Mouse (Mus musculus) MEL (cell line): Measurements from ENCODE around the gene Adap2. TPM values are rescaled to one million over a fixed set of nuclear protein-coding genes. Genes with fewer than 3 reads are reported as not detected.
A peak's percentile ranks its signal among the peaks of the same experiment; 100 is the strongest.

Experiments
- DNase-seq: peaks from one replicate; pipeline ENCODE4 v3.0.0; 2011; ENCODE audit warnings: low read depth, low spot score
- H3K27ac ChIP-seq: 2 replicates; pipeline ENCODE4 v1.5.1; 2012; ENCODE audit warnings: low read depth, mild to moderate bottlenecking, control low read depth, low read length, moderate library complexity; ENCODE audit not compliant: control insufficient read depth
- H3K27me3 ChIP-seq, 2 experiments: fragments of 150-350 bp in 1 of 2; sonication (generic) in 1 of 2; 2 replicates each; pipeline ENCODE4 v1.6.1; 2012; ENCODE audit warnings: low read length in 2 of 2, mild to moderate bottlenecking in 2 of 2, improper control_type of control experiment in 1 of 2, moderate library complexity in 1 of 2; ENCODE audit not compliant: insufficient read depth in 2 of 2, control insufficient read depth in 1 of 2
- H3K36me3 ChIP-seq, 2 experiments: 2 replicates each; pipeline ENCODE4 v1.6.1; 2012 to 2014; ENCODE audit warnings: low read length in 2 of 2, improper control_type of control experiment in 1 of 2, inconsistent platforms in 1 of 2, mild to moderate bottlenecking in 1 of 2; ENCODE audit not compliant: insufficient read depth in 2 of 2, control insufficient read depth in 1 of 2
- H3K4me1 ChIP-seq, 2 experiments: fragments of 150-350 bp in 1 of 2; sonication (generic) in 1 of 2; 2 replicates each; pipeline ENCODE4 v1.6.1; 2012; ENCODE audit warnings: low read length in 2 of 2, improper control_type of control experiment in 1 of 2, mild to moderate bottlenecking in 1 of 2; ENCODE audit not compliant: insufficient read depth in 2 of 2, control insufficient read depth in 1 of 2
- H3K4me3 ChIP-seq, 2 experiments: fragments of 150-350 bp in 1 of 2; sonication (generic) in 1 of 2; 2 replicates each; pipeline ENCODE4 v1.5.1; 2012; ENCODE audit warnings: low read depth in 2 of 2, low read length in 2 of 2, mild to moderate bottlenecking in 2 of 2, moderate library complexity in 2 of 2, control low read depth in 1 of 2, improper control_type of control experiment in 1 of 2; ENCODE audit not compliant: control insufficient read depth in 1 of 2, insufficient read depth in 1 of 2
- H3K79me2 ChIP-seq: 2 replicates; pipeline ENCODE4 v1.6.1; 2012; ENCODE audit warnings: mild to moderate bottlenecking, low read length, moderate library complexity; ENCODE audit not compliant: control insufficient read depth, poor library complexity, insufficient read depth
- H3K9ac ChIP-seq: 2 replicates; pipeline ENCODE4 v1.6.1; 2012; ENCODE audit warnings: low read depth, mild to moderate bottlenecking, control low read depth, low read length, moderate library complexity; ENCODE audit not compliant: control insufficient read depth, poor library complexity, severe bottlenecking
- H3K9me3 ChIP-seq: fragments of 150-350 bp; sonication (generic); replicated peaks from 2 replicates; pipeline ENCODE4 v1.6.1; 2012; ENCODE audit warnings: mild to moderate bottlenecking, low read length, improper control_type of control experiment, moderate library complexity; ENCODE audit not compliant: insufficient read depth
- CHD1 ChIP-seq: IDR thresholded peaks from 2 replicates; pipeline ENCODE4 v1.6.1; 2012; ENCODE audit warnings: low read depth, mild to moderate bottlenecking, inconsistent platforms, low read length, improper control_type of control experiment
- CTCF ChIP-seq, 3 experiments: IDR thresholded peaks in 2 of 3; conservative IDR thresholded peaks in 1 of 3; 2 replicates each; pipeline ENCODE4 v1.5.1; 2011 to 2012; ENCODE audit warnings: low read length in 3 of 3, low read depth in 2 of 3, mild to moderate bottlenecking in 2 of 3, improper control_type of control experiment in 1 of 3, inconsistent platforms in 1 of 3, mixed read lengths in 1 of 3, moderate library complexity in 1 of 3; ENCODE audit not compliant: control insufficient read depth in 1 of 3, insufficient read depth in 1 of 3, poor library complexity in 1 of 3, severe bottlenecking in 1 of 3
- E2F4 ChIP-seq: IDR thresholded peaks from 2 replicates; pipeline ENCODE4 v1.6.1; 2011; ENCODE audit warnings: low read depth, low read length, improper control_type of control experiment, borderline replicate concordance
- GATA1 ChIP-seq: IDR thresholded peaks from 2 replicates; pipeline ENCODE4 v1.6.1; 2011; ENCODE audit warnings: low read depth, low read length, improper control_type of control experiment
- HCFC1 ChIP-seq: IDR thresholded peaks from 2 replicates; pipeline ENCODE4 v1.6.1; 2012; ENCODE audit warnings: low read depth, mild to moderate bottlenecking, inconsistent platforms, low read length, improper control_type of control experiment, moderate library complexity
- JUND ChIP-seq: IDR thresholded peaks from 2 replicates; pipeline ENCODE4 v1.6.1; 2011; ENCODE audit warnings: low read depth, mild to moderate bottlenecking, improper control_type of control experiment, low read length
- MAX ChIP-seq: IDR thresholded peaks from 2 replicates; pipeline ENCODE4 v1.6.1; 2011; ENCODE audit warnings: low read length, improper control_type of control experiment
- MAZ ChIP-seq: IDR thresholded peaks from 2 replicates; pipeline ENCODE4 v1.6.1; 2012; ENCODE audit warnings: low read depth, mild to moderate bottlenecking, inconsistent platforms, low read length, improper control_type of control experiment
- MEF2A ChIP-seq: IDR thresholded peaks from 2 replicates; pipeline ENCODE4 v1.6.1; 2014; ENCODE audit warnings: low read depth, mild to moderate bottlenecking, inconsistent platforms, low read length, improper control_type of control experiment; ENCODE audit not compliant: poor library complexity, insufficient replicate concordance, severe bottlenecking; ENCODE audit errors: extremely low read depth
- NRF1 ChIP-seq: IDR thresholded peaks from 2 replicates; pipeline ENCODE4 v1.6.1; 2014; ENCODE audit warnings: low read depth, mild to moderate bottlenecking, inconsistent platforms, low read length, improper control_type of control experiment, moderate library complexity; ENCODE audit not compliant: poor library complexity, insufficient read depth, severe bottlenecking
- POLR2A ChIP-seq, 2 experiments: IDR thresholded peaks; 2 replicates each; pipeline ENCODE4 v1.6.1; 2011 to 2012; ENCODE audit warnings: low read length in 2 of 2, mild to moderate bottlenecking in 2 of 2, control low read depth in 1 of 2, improper control_type of control experiment in 1 of 2, low read depth in 1 of 2, moderate library complexity in 1 of 2; ENCODE audit not compliant: control insufficient read depth in 1 of 2, insufficient read depth in 1 of 2, poor library complexity in 1 of 2
- POLR2AphosphoS2 ChIP-seq: IDR thresholded peaks from 2 replicates; pipeline ENCODE4 v1.6.1; 2011; ENCODE audit warnings: low read length, improper control_type of control experiment
- POLR2AphosphoS5 ChIP-seq: IDR thresholded peaks from 2 replicates; pipeline ENCODE4 v1.6.1; 2012; ENCODE audit warnings: low read depth, borderline replicate concordance, mild to moderate bottlenecking, inconsistent platforms, low read length, moderate library complexity, mixed read lengths
- RCOR1 ChIP-seq: IDR thresholded peaks from 2 replicates; pipeline ENCODE4 v1.6.1; 2012; ENCODE audit warnings: low read depth, mild to moderate bottlenecking, inconsistent platforms, low read length, improper control_type of control experiment
- TAL1 ChIP-seq: IDR thresholded peaks from 2 replicates; pipeline ENCODE4 v1.6.1; 2012; ENCODE audit warnings: mild to moderate bottlenecking, inconsistent platforms, low read length, moderate library complexity, mixed read lengths
- TBP ChIP-seq: IDR thresholded peaks from 2 replicates; pipeline ENCODE4 v1.8.0; 2011; ENCODE audit warnings: low read depth, low read length, improper control_type of control experiment
- UBTF ChIP-seq: IDR thresholded peaks from 2 replicates; pipeline ENCODE4 v1.6.1; 2012; ENCODE audit warnings: low read depth, mild to moderate bottlenecking, inconsistent platforms, low read length, improper control_type of control experiment, moderate library complexity, borderline replicate concordance; ENCODE audit not compliant: insufficient read depth
- USF1 ChIP-seq: IDR thresholded peaks from 2 replicates; pipeline ENCODE4 v1.6.1; 2014; ENCODE audit warnings: low read depth, mild to moderate bottlenecking, inconsistent platforms, low read length, improper control_type of control experiment, moderate library complexity
- ZC3H11A ChIP-seq: IDR thresholded peaks from 2 replicates; pipeline ENCODE4 v1.6.1; 2012; ENCODE audit warnings: low read depth, mild to moderate bottlenecking, inconsistent platforms, low read length, improper control_type of control experiment
- ZKSCAN1 ChIP-seq: IDR thresholded peaks from 2 replicates; pipeline ENCODE4 v1.6.1; 2012; ENCODE audit warnings: low read depth, mild to moderate bottlenecking, inconsistent platforms, low read length, improper control_type of control experiment, moderate library complexity
- ZMIZ1 ChIP-seq: IDR thresholded peaks from 2 replicates; pipeline ENCODE4 v1.6.1; 2012; ENCODE audit warnings: low read depth, mild to moderate bottlenecking, inconsistent platforms, low read length, improper control_type of control experiment, moderate library complexity
- polyA plus RNA-seq, 2 experiments: library from polyadenylated mRNA; stranded (reverse) in 1 of 2; unstranded in 1 of 2; fragments of >175 nt in 1 of 2; fragments of >200 nt in 1 of 2; gene quantifications; 2 replicates each; pipeline versions ENCODE4 v1.2.1 to v1.2.4; 2012; ENCODE audit warnings: low replicate concordance in 2 of 2, low read depth in 1 of 2; ENCODE audit not compliant: insufficient read length in 2 of 2, insufficient read depth in 1 of 2, missing spikeins in 1 of 2
- total RNA-seq: library from RNA; depleted of rRNA; stranded (reverse); fragments of 300-350 nt; gene quantifications from 2 replicates; pipeline ENCODE4 v1.2.3, GENCODE M21; 2012

Adap2 gene
- total and polyA plus RNA-seq, 3 experiments, result not detected

GRCm38 (mm10) chr11:80104407-80104806 lies 49.5 kb upstream of the Adap2 start (continued):
- TF ChIP-seq MAZ (no peak), TBP (no peak), TAL1 (peak; percentile 35; the same call in 1 of the 2 replicates)

- no peaks in the 10 kb centered on the region for H3K9me3 ChIP-seq
- H3K27me3 ChIP-seq, result no peaks in the 10 kb centered on the region
- H3K4me3 ChIP-seq, result no peak overlapping the region
- no peaks in the 10 kb centered on the region for H3K79me2 ChIP-seq
- no peak for DNase-seq
- TF ChIP-seq MAX (no peak), POLR2AphosphoS5 (no peak), MEF2A (no peak), POLR2AphosphoS2 (no peak), GATA1 (no peak), E2F4 (no peak), CHD1 (no peak), CTCF (IDR thresholded peaks at IDR 0.05 in 2 of 3, conservative IDR thresholded peaks at IDR 0.05 in 1 of 3; ENCODE audit: control insufficient read depth in 1 of 3, insufficient read depth in 1 of 3, low read depth in 2 of 3, low read length in 3 of 3, poor library complexity in 1 of 3, severe bottlenecking in 1 of 3) (no peak), ZKSCAN1 (no peak), JUND (no peak), HCFC1 (no peak), USF1 (no peak), ZMIZ1 (no peak), POLR2A (IDR thresholded peaks at IDR 0.05; ENCODE audit: control insufficient read depth in 1 of 2, insufficient read depth in 1 of 2, low read depth in 1 of 2, low read length in 2 of 2, poor library complexity in 1 of 2) (no peak), TBP (no peak), MAZ (no peak), NRF1 (no peak), UBTF (no peak), RCOR1 (no peak), ZC3H11A (no peak)
- H3K4me1 ChIP-seq, result no peaks in the 10 kb centered on the region
- peaks cover 0 to 70% of the 10 kb centered on the region in 2 experiments; a peak in 2 of 4 replicates for H3K36me3 ChIP-seq
- H3K9ac ChIP-seq, result no peak overlapping the region
- no peak overlapping the region for H3K27ac ChIP-seq
These were observed 37.5 kb upstream of the Adap2 start for GRCm38 (mm10) chr11:80116411-80116810.
